Mouse (Mus musculus) c-Kit-positive CD71-positive TER-119-negative erythroid progenitor cells, embryonic 14.5 days (primary cell): ENCODE measurements around the gene Prkn.

Source experiments
- DNase-seq: peaks from one replicate; pipeline ENCODE4 v3.0.0-alpha.2; 2013; ENCODE audit warnings: low read depth

Gene Prkn

GRCm38 (mm10) chr17:12042561-12043256, 1202.5 kb downstream of the Prkn start:
- DNase-seq = peak; percentile 61

GRCm38 (mm10) chr17:12044222-12044621, 1204.0 kb downstream of the Prkn start:
- no peak for DNase-seq

- DNase-seq = no peak
These were observed 1205.7 kb downstream of the Prkn start for GRCm38 (mm10) chr17:12045861-12046273.

- no peak for DNase-seq
These were observed 1206.8 kb downstream of the Prkn start for GRCm38 (mm10) chr17:12047032-12047431.

GRCm38 (mm10) chr17:12047523-12047922, 1207.3 kb downstream of the Prkn start:
- DNase-seq = no peak

- DNase-seq = no peak
These were observed 1208.7 kb downstream of the Prkn start for GRCm38 (mm10) chr17:12048695-12049490.

GRCm38 (mm10) chr17:12050261-12050660, 1210.1 kb downstream of the Prkn start:
- no peak for DNase-seq

- no peak for DNase-seq
These were observed 1210.8 kb downstream of the Prkn start for GRCm38 (mm10) chr17:12051031-12051430.

GRCm38 (mm10) chr17:12052651-12053050, 1212.5 kb downstream of the Prkn start:
- no peak for DNase-seq

- no peak for DNase-seq
These were observed 1218.9 kb downstream of the Prkn start for GRCm38 (mm10) chr17:12059041-12059440.

- no peak for DNase-seq
These were observed 1221.2 kb downstream of the Prkn start for GRCm38 (mm10) chr17:12061381-12061780.

- no peak for DNase-seq
These were observed 1222.7 kb downstream of the Prkn start for GRCm38 (mm10) chr17:12062861-12063260.

GRCm38 (mm10) chr17:12063533-12063932, 1223.3 kb downstream of the Prkn start:
- DNase-seq = no peak

GRCm38 (mm10) chr17:12066054-12066453, 1225.9 kb downstream of the Prkn start:
- no peak for DNase-seq

- DNase-seq = no peak
These were observed 1236.6 kb downstream of the Prkn start for GRCm38 (mm10) chr17:12076816-12077215.

GRCm38 (mm10) chr17:12080656-12081495, 1240.7 kb downstream of the Prkn start:
- no peak for DNase-seq

GRCm38 (mm10) chr17:12082201-12082600, 1242.0 kb downstream of the Prkn start:
- no peak for DNase-seq

- no peak for DNase-seq
These were observed 1250.2 kb downstream of the Prkn start for GRCm38 (mm10) chr17:12090261-12090927.

GRCm38 (mm10) chr17:12092901-12093564, 1252.8 kb downstream of the Prkn start:
- no peak for DNase-seq

GRCm38 (mm10) chr17:12094016-12094415, 1253.8 kb downstream of the Prkn start:
- no peak for DNase-seq

GRCm38 (mm10) chr17:12094827-12095590, 1254.8 kb downstream of the Prkn start:
- DNase-seq = no peak
